Mouse (Mus musculus) kidney, adult 10 weeks (tissue): ENCODE measurements around the gene Krtap16-3. TPM values are rescaled to one million over a fixed set of nuclear protein-coding genes. Genes with fewer than 3 reads are reported as not detected.

Experiments used
- polyA plus RNA-seq: library from polyadenylated mRNA; stranded (reverse); fragments of 350-450 nt; fragmentation: Illumina TruSeq; extraction: RNeasy Lipid Tissue Mini Kit (QIAGEN cat#74804); gene quantifications from one replicate; pipeline ENCODE4 v1.2.3, GENCODE M21; 2014; ENCODE audit warnings: low read depth, low replicate concordance

Krtap16-3 gene
- polyA plus RNA-seq, result not detected

GRCm38 (mm10) chr16:88962773-88963172 lies at the start of gene Krtap16-3:
Gene Krtap16-3 (minus strand): TSS chr16:88962873.

GRCm38 (mm10) chr16:89010659-89011058 lies 48.0 kb upstream of the Krtap16-3 start, which contains the start of gene Krtap22-2:
Gene Krtap22-2 (minus strand): TSS chr16:89010759.

GRCm38 (mm10) chr16:88932165-88932564 lies 30.5 kb downstream of the Krtap16-3 start, which contains the start of gene Krtap19-9b:
Gene Krtap19-9b (minus strand): TSS chr16:88932265.

Other genes starting within 250 kb of the Krtap16-3 start
- not detected for gene Krtap13-1, start 234.0 kb downstream of the Krtap16-3 start, polyA plus RNA-seq
- gene Krtap13, start 211.2 kb downstream of the Krtap16-3 start, polyA plus RNA-seq, result not detected
- gene 2310034C09Rik, start 204.0 kb downstream of the Krtap16-3 start, polyA plus RNA-seq, result not detected
- not detected for gene 2310057N15Rik, start 188.7 kb downstream of the Krtap16-3 start, polyA plus RNA-seq
- gene Gm5965, start 185.0 kb downstream of the Krtap16-3 start, polyA plus RNA-seq, result not detected
- gene Gm20741, start 150.7 kb downstream of the Krtap16-3 start, polyA plus RNA-seq, result not detected
- not detected for gene Krtap15, start 142.7 kb downstream of the Krtap16-3 start, polyA plus RNA-seq
- gene Krtap14, start 136.7 kb downstream of the Krtap16-3 start, polyA plus RNA-seq, result not detected
- gene Krtap19-1, start 93.5 kb downstream of the Krtap16-3 start, polyA plus RNA-seq, result not detected
- gene Krtap19-2, start 88.6 kb downstream of the Krtap16-3 start, polyA plus RNA-seq, result not detected
- gene Krtap19-3, start 84.8 kb downstream of the Krtap16-3 start, polyA plus RNA-seq, result not detected
- gene Krtap19-4, start 77.8 kb downstream of the Krtap16-3 start, polyA plus RNA-seq, result not detected
- not detected for gene Krtap19-5, start 66.4 kb downstream of the Krtap16-3 start, polyA plus RNA-seq
- not detected for gene Krtap19-9b, start 30.6 kb downstream of the Krtap16-3 start, polyA plus RNA-seq
- gene Krtap22-2, start 47.9 kb upstream of the Krtap16-3 start, polyA plus RNA-seq, result not detected
- gene Gm10229, start 52.4 kb upstream of the Krtap16-3 start, polyA plus RNA-seq, result not detected
- gene Krtap6-1, start 68.8 kb upstream of the Krtap16-3 start, polyA plus RNA-seq, result not detected
- gene Gm10228, start 78.6 kb upstream of the Krtap16-3 start, polyA plus RNA-seq, result not detected
- gene Krtap6-5, start 85.0 kb upstream of the Krtap16-3 start, polyA plus RNA-seq, result not detected
- gene 1110025L11Rik, start 101.1 kb upstream of the Krtap16-3 start, polyA plus RNA-seq, result not detected
- not detected for gene Krtap6-3, start 121.1 kb upstream of the Krtap16-3 start, polyA plus RNA-seq
- not detected for gene Gm6358, start 178.0 kb upstream of the Krtap16-3 start, polyA plus RNA-seq
- gene Gm10061, start 188.2 kb upstream of the Krtap16-3 start, polyA plus RNA-seq, result not detected
- gene Gm9789, start 195.1 kb upstream of the Krtap16-3 start, polyA plus RNA-seq, result not detected
- not detected for gene Gm7735, start 206.6 kb upstream of the Krtap16-3 start, polyA plus RNA-seq
- not detected for gene 1110057P08Rik, start 211.9 kb upstream of the Krtap16-3 start, polyA plus RNA-seq
- not detected for gene Krtap20-2, start 243.0 kb upstream of the Krtap16-3 start, polyA plus RNA-seq